Mouse (Mus musculus): ENCODE data around the gene Psen2.

Psen2 gene

GRCm38 (mm10) chr1:180263364-180263997 is at the start of gene Psen2:
TSS of gene Psen2 (minus strand) at chr1:180263438.
- DNase-seq (ENCODE audit: low spot score in 2 of 2): no peak

- no peak for DNase-seq (ENCODE audit: low spot score in 2 of 2)
Observed at GRCm38 (mm10) chr1:180312792-180313311, 49.6 kb upstream of the Psen2 start.

GRCm38 (mm10) chr1:180312286-180312685 is 49.0 kb upstream of the Psen2 start:
- DNase-seq (ENCODE audit: low spot score in 2 of 2): no peak

GRCm38 (mm10) chr1:180308897-180309296 is 45.7 kb upstream of the Psen2 start:
- DNase-seq (ENCODE audit: low spot score in 2 of 2): no peak

- DNase-seq (ENCODE audit: low spot score in 2 of 2): no peak
Observed at GRCm38 (mm10) chr1:180307661-180308060, 44.4 kb upstream of the Psen2 start.

- no peak for DNase-seq (ENCODE audit: low spot score in 2 of 2)
Observed at GRCm38 (mm10) chr1:180306889-180307288, 43.7 kb upstream of the Psen2 start.

GRCm38 (mm10) chr1:180303600-180303999 is 40.4 kb upstream of the Psen2 start:
- DNase-seq (ENCODE audit: low spot score in 2 of 2): no peak

- DNase-seq (ENCODE audit: low spot score in 2 of 2): no peak
Observed at GRCm38 (mm10) chr1:180302253-180303120, 39.2 kb upstream of the Psen2 start.

- DNase-seq (ENCODE audit: low spot score in 2 of 2): no peak
Observed at GRCm38 (mm10) chr1:180300997-180301396, 37.8 kb upstream of the Psen2 start.

GRCm38 (mm10) chr1:180300292-180300691 is 37.1 kb upstream of the Psen2 start:
- DNase-seq (ENCODE audit: low spot score in 2 of 2): no peak

- no peak for DNase-seq (ENCODE audit: low spot score in 2 of 2)
Observed at GRCm38 (mm10) chr1:180299697-180300096, 36.5 kb upstream of the Psen2 start.

GRCm38 (mm10) chr1:180296088-180296487 is 32.9 kb upstream of the Psen2 start:
- no peak for DNase-seq (ENCODE audit: low spot score in 2 of 2)

GRCm38 (mm10) chr1:180290358-180290757 is 27.1 kb upstream of the Psen2 start:
- DNase-seq (ENCODE audit: low spot score in 2 of 2): no peak

GRCm38 (mm10) chr1:180289788-180290187 is 26.6 kb upstream of the Psen2 start:
- no peak for DNase-seq (ENCODE audit: low spot score in 2 of 2)

GRCm38 (mm10) chr1:180288872-180289468 is 25.7 kb upstream of the Psen2 start:
- no peak for DNase-seq (ENCODE audit: low spot score in 2 of 2)

GRCm38 (mm10) chr1:180288227-180288626 is 25.0 kb upstream of the Psen2 start:
- DNase-seq (ENCODE audit: low spot score in 2 of 2): no peak

GRCm38 (mm10) chr1:180286081-180286831 is 23.0 kb upstream of the Psen2 start:
- no peak for DNase-seq (ENCODE audit: low spot score in 2 of 2)

GRCm38 (mm10) chr1:180283813-180284768 is 20.9 kb upstream of the Psen2 start:
- peak in 1 of 2 experiments; percentile 15 for DNase-seq (ENCODE audit: low spot score in 2 of 2)

GRCm38 (mm10) chr1:180282581-180282980 is 19.3 kb upstream of the Psen2 start:
- DNase-seq (ENCODE audit: low spot score in 2 of 2): no peak

- no peak for DNase-seq (ENCODE audit: low spot score in 2 of 2)
Observed at GRCm38 (mm10) chr1:180279648-180280047, 16.4 kb upstream of the Psen2 start.

GRCm38 (mm10) chr1:180277563-180277962 is 14.3 kb upstream of the Psen2 start:
- DNase-seq (ENCODE audit: low spot score in 2 of 2): no peak
